Mouse (Mus musculus): ENCODE measurements around the gene Tmem37.

Gene Tmem37

DNA sequence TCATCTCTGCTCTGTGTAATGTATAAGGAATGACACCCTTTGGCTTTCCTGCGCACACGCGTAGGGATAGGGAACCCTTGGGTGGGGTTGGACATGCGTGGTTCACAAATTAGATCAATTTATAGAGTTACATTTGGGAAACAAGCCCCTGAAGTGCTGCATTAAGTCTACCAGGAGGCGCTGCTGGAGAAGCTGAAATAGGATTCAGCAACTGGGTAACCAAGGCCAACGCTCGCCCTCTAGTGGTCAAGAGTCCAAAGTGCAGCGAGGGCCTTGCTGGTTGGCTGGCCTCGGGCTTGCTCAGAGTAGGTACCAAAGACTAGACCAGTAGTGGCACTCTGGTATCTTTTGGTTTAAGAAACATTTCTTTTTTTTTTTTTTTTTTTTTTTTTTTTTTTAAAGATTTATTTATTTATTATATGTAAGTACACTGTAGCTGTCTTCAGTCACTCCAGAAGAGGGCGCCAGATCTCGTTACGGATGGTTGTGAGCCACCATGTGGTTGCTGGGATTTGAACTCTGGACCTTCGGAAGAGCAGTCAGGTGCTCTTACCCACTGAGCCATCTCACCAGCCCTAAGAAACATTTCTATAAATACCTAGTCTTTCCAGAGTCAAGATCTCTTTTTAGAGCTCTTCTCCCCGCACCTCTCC lies 19.7 kb upstream of the Tmem37 start:
- DNase-seq (ENCODE audit: low spot score in 2 of 2), result peak; percentile 85 to 91

DNA sequence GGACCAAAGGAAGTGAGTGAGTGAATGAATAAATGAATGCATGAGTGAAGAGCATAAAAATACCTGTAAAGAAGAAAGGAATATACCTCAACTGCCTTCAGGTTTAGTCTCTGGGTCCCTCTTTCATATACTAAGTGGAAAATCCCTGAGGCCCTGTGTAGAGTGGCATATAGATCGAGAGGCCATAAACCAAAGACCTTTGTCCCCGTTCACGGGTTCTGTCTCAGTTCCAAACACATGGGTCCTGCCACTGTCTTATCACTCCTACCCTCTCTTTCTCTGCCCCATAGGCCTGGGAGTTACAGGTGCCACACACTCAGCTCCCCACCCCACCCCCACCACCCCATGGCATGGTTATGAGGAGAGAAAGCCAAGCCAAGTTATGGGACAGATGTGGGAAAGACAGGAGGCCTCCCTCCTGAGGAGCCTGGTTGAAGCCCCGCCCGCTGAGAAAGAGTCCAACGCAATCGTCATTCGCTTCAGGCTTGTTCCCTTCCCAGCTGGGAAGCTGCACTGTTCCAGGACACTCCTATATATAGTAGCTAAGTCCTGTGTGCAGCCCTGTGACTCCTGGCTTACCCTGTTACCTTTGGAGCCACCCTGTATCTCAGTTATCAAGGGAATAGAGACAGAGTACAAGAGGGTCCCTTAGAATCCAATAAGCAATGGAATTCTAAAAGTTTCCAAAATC lies 17.2 kb upstream of the Tmem37 start:
- DNase-seq (ENCODE audit: low spot score in 2 of 2), result no peak

GRCm38 (mm10) chr1:120089180-120089579 lies 15.3 kb upstream of the Tmem37 start:
- DNase-seq (ENCODE audit: low spot score in 2 of 2), result no peak

DNA sequence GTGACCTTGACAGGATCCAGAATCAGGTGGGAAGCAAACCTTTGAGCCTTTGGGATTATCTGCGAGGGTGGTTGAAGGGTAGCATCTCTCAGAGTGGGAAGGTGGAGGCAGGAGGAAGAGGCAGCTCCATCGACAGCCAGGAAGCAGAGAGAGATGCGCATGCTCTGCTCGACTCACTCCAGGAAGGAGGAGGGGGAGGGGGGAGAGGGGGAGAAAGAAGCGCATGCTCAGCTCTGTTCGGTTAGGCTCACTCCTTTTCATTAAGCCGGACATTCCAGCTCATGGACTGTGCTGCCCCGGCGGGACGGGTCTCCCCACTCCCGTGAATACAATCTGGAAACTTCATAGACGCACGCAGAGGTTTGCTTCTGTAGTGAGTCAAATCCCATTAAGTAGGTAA lies 12.8 kb upstream of the Tmem37 start:
- no peak for DNase-seq (ENCODE audit: low spot score in 2 of 2)

GRCm38 (mm10) chr1:120085696-120086095 lies 11.8 kb upstream of the Tmem37 start:
- no peak for DNase-seq (ENCODE audit: low spot score in 2 of 2)

DNA sequence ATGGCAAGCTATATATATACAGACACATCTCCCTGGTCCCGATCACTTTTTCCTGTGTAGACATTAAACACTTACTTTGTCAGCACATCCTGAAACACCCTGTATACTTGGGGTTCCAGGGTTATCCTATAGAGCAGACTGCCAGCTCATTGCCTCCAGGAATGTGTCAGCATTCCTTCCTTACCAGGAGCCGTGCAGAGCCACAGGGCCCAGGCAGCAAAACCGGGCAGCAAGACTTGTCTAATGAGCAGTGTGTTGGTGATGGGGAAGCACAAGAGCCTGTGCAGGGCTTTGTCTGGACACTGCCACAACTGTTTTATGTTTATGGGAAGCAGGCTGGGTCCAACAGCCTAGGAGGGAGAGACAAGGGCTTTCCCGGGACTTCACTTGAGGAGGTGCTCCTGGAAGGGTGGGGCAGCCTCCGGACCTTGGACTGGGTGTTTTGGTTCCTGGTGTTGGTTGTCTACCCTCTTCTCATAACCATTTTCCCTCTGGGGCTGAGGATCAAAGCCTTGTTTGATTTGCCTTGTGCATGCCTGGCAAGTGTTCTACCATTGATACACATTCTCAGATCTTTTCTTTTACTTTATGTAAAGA lies 10.1 kb upstream of the Tmem37 start:
- no peak for DNase-seq (ENCODE audit: low spot score in 2 of 2)

DNA sequence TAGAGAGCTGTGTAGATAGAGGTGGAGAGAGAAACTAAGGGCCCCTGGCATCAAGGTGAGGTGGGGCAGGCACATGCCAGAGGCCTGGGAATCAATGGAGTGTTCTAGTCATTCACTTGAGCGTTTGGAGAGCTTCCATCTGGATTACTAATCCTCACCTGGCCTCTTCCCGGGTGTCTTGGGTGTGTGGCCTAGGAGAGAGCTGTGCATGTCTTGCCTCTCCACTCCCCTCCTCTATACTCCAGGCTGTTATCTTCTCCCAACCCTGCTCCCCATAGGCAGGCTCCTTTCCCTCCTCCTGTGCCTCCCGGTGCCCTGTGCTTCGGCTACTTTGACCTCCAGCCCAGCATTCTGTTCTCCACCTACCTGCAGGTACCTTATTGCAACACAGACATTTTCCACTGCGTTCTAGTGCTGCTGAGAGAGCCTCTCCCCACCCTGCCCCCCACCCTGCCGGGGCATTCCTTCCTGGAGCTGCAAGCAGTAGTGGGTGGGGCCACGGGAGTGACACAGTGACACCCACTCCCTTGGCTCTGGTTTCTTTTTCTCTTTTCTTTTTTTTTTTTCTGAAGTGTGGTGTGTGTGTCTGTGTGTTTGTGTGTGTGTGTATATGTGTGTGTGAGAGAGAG lies 9.2 kb upstream of the Tmem37 start:
- no peak for DNase-seq (ENCODE audit: low spot score in 2 of 2)

- no peak for DNase-seq (ENCODE audit: low spot score in 2 of 2)
Measured at GRCm38 (mm10) chr1:120080632-120081031, 6.8 kb upstream of the Tmem37 start.

GRCm38 (mm10) chr1:120077746-120078410 lies 4.0 kb upstream of the Tmem37 start:
- no peak for DNase-seq (ENCODE audit: low spot score in 2 of 2)

GRCm38 (mm10) chr1:120075507-120075906 lies 1.6 kb upstream of the Tmem37 start:
- peak in 1 of 2 experiments; percentile 42 for DNase-seq (ENCODE audit: low spot score in 2 of 2)

DNA sequence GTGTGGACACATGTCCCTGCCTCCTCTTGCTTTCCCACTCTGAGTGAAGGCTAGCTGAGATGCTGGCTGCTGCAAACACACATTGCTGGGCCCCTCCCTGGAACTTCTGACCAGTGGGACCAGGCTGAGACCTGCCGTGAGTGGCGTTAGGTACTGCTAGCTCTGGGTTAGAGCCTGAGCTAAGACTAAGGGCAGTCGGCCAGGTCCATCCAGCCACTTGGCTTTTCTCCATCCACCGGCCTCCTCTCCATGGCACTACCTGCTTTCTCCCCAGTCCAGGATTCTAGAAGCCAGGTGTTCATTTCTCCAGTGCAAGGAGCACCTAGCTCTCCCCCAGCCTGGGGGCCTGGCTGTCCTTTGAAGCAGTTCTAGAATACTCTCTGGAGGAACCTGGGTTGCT lies 1.1 kb upstream of the Tmem37 start:
- DNase-seq (ENCODE audit: low spot score in 2 of 2), result no peak

DNA sequence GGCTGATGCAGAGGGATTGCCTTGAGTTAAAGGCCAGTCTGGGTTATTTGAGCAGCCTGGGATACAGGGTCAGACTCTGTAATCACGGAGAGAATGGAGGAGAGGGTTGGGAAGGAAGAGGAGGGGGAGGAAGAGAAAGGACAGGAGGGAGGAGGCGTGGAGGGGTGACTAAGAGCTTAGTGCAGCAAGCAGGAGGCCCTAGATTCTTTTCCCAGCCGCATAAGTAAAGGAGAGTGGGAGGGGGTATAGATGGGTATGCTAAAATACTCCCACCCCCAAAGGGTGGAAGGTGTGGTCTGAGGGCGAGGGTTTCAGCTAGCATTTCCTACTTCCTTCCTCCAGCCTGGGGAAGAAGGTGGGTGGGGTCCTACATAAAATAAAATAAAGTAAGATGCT lies 431 bp upstream of the Tmem37 start:
- no peak for DNase-seq (ENCODE audit: low spot score in 2 of 2)

DNA sequence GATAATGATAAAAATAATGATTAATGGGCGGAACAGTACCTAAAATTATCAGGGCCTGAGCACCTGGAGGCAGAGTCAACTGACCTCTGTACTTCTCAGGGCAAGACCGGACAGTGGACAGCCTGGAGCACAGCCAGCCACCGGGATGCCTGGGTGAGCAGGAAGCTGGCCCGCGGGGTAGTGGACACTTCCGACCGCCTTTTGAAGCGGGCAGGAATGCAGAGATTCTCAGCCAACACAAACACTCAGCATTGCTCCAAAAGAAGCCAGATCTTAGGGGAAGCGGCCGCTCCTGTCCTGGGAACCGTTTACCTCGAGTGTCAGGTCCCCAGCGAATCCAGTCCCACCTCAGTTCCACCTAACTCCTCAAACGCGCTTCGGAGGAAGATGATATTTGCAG lies 974 bp downstream of the Tmem37 start:
- peak; percentile 39 to 42 for DNase-seq (ENCODE audit: low spot score in 2 of 2)

- DNase-seq (ENCODE audit: low spot score in 2 of 2), result no peak
Measured at GRCm38 (mm10) chr1:120071133-120071532, 2.7 kb downstream of the Tmem37 start.

- DNase-seq (ENCODE audit: low spot score in 2 of 2), result no peak
Measured at GRCm38 (mm10) chr1:120070168-120070567, 3.7 kb downstream of the Tmem37 start.

- no peak for DNase-seq (ENCODE audit: low spot score in 2 of 2)
Measured at GRCm38 (mm10) chr1:120069120-120069519, 4.8 kb downstream of the Tmem37 start.

GRCm38 (mm10) chr1:120066625-120067024 lies 7.2 kb downstream of the Tmem37 start:
- no peak for DNase-seq (ENCODE audit: low spot score in 2 of 2)

DNA sequence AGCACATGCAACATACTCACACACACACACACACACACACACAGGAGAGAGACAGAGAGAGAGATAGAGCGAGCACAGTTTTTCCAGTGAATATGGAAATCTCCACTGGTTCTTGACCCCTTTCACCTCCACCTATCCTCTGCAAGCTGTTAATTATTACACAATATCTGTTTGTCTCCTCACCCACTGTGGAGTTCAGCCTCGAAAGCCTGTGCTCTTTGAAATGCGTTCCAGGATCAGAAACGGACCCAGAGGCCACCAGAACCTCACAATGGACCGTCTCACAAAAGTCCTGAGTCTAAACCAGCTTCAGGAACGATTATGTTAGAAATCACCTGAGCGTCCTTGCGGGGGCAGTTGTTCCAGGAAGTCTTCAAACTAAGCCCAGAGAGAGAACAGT lies 7.7 kb downstream of the Tmem37 start:
- DNase-seq (ENCODE audit: low spot score in 2 of 2), result no peak

GRCm38 (mm10) chr1:120064036-120064682 lies 9.7 kb downstream of the Tmem37 start:
- no peak for DNase-seq (ENCODE audit: low spot score in 2 of 2)

DNA sequence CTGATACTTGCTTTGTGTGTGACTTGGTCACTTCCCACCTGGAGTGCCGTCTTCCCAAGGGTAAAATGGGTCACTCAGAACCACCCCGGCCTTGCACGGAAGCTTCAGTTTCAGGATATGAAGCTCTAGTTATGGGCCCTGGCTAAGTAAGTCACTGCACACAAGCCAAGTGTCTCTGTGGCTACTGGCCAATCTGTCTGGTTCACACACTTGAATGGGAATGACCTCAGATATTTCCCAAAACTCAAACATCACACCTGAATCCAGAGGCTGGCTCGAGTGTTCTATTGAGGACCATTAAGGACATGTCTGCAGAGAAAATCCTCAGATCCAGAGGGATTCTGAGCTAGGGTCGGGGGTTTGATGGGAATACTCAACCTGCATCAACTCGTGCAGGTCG lies 11.6 kb downstream of the Tmem37 start:
- DNase-seq (ENCODE audit: low spot score in 2 of 2), result no peak

- no peak for DNase-seq (ENCODE audit: low spot score in 2 of 2)
Measured at GRCm38 (mm10) chr1:120060687-120061086, 13.2 kb downstream of the Tmem37 start.
